Mouse (Mus musculus) bone marrow, adult 2 months (tissue): ENCODE measurements around the gene Actr3.

Source experiments
- CTCF ChIP-seq: fragments of 200-500 bp; IDR thresholded peaks from 2 replicates; pipeline ENCODE4 v1.5.1; 2011; ENCODE audit warnings: low read length, control low read depth; ENCODE audit not compliant: control insufficient read depth, insufficient read depth
- POLR2A ChIP-seq: fragments of 200-500 bp; IDR thresholded peaks from 2 replicates; pipeline ENCODE4 v1.6.1; 2011; ENCODE audit warnings: low read depth, mild to moderate bottlenecking, control low read depth, low read length, borderline replicate concordance; ENCODE audit not compliant: control insufficient read depth

GRCm38 (mm10) chr1:125438826-125439225 lies 3.3 kb upstream of the Actr3 start:
- TF ChIP-seq CTCF (no peak), POLR2A (no peak)
